Mouse (Mus musculus): Measurements from ENCODE around the gene Trmt112. TPM values are rescaled to one million over a fixed set of nuclear protein-coding genes. Genes with fewer than 3 reads are reported as not detected.

Trmt112 gene
- polyA plus RNA-seq, 1 experiment: 124 TPM

DNA sequence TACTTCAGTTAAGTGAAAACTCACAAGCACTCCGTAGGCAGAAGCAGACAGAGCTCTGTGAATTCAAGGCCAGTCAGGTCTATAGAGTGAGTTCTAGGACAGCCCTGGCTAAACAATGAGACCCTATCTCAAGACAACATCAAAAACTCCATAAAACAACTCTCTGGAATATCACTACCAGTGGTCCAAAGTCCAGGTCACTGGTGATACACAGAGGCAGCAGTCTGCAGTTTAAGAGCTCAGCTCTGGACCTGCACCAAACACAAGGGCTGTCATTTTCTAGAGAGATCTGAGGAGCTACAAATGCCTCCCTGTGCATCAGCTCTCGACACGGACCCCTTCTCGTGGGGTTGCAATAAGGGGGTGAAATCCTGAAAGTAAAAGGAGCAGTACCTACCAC lies 8.8 kb downstream of the Trmt112 start:
- H3K4me3 ChIP-seq (replicated peaks; ENCODE audit: insufficient read depth, low read depth, low read length): no peak overlapping the region
- H3K27ac ChIP-seq (ENCODE audit: insufficient read depth, low read length): no peak overlapping the region
- no peak for DNase-seq
- peaks cover 14% of the 10 kb centered on the region for H3K4me1 ChIP-seq (ENCODE audit: control insufficient read depth, insufficient read depth, low read length)
- no peaks in the 10 kb centered on the region for H3K27me3 ChIP-seq (ENCODE audit: control insufficient read depth, insufficient read depth, low read length)
- WGBS: 89% methylated on average over 4 of the region's 4 CpGs
- TF ChIP-seq CTCF (IDR thresholded peaks at IDR 0.05; ENCODE audit: borderline replicate concordance, insufficient read depth, low read depth, low read length) (no peak), POLR2A (IDR thresholded peaks at IDR 0.05; ENCODE audit: borderline replicate concordance, insufficient read depth, low read length) (no peak)

GRCm38 (mm10) chr19:6919431-6919830 lies 9.9 kb downstream of the Trmt112 start:
- Histone ChIP-seq H3K27ac (ENCODE audit: insufficient read depth, low read length) (no peak overlapping the region), H3K4me1 (ENCODE audit: control insufficient read depth, insufficient read depth, low read length) (peaks cover 14% of the 10 kb centered on the region), H3K27me3 (ENCODE audit: control insufficient read depth, insufficient read depth, low read length) (no peaks in the 10 kb centered on the region), H3K4me3 (replicated peaks; ENCODE audit: insufficient read depth, low read depth, low read length) (no peak overlapping the region)
- TF ChIP-seq POLR2A (IDR thresholded peaks at IDR 0.05; ENCODE audit: borderline replicate concordance, insufficient read depth, low read length) (no peak), CTCF (IDR thresholded peaks at IDR 0.05; ENCODE audit: borderline replicate concordance, insufficient read depth, low read depth, low read length) (no peak)
- no peak for DNase-seq

GRCm38 (mm10) chr19:6919876-6920740 lies 10.6 kb downstream of the Trmt112 start:
- Histone ChIP-seq H3K27me3 (ENCODE audit: control insufficient read depth, insufficient read depth, low read length) (no peaks in the 10 kb centered on the region), H3K4me1 (ENCODE audit: control insufficient read depth, insufficient read depth, low read length) (peaks cover 14% of the 10 kb centered on the region), H3K27ac (ENCODE audit: insufficient read depth, low read length) (no peak overlapping the region), H3K4me3 (replicated peaks; ENCODE audit: insufficient read depth, low read depth, low read length) (peak overlapping the region; percentile 63)
- TF ChIP-seq POLR2A (IDR thresholded peaks at IDR 0.05; ENCODE audit: borderline replicate concordance, insufficient read depth, low read length): no peak
- TF ChIP-seq CTCF (IDR thresholded peaks at IDR 0.05; ENCODE audit: borderline replicate concordance, insufficient read depth, low read depth, low read length): no peak
- 11% methylated on average over 8 of the region's 8 CpGs for WGBS
- DNase-seq: peak; percentile 58 to 69

- Histone ChIP-seq H3K27ac (ENCODE audit: insufficient read depth, low read length) (no peak overlapping the region), H3K4me1 (ENCODE audit: control insufficient read depth, insufficient read depth, low read length) (peaks cover 14% of the 10 kb centered on the region), H3K4me3 (replicated peaks; ENCODE audit: insufficient read depth, low read depth, low read length) (peak overlapping the region; percentile 63), H3K27me3 (ENCODE audit: control insufficient read depth, insufficient read depth, low read length) (no peaks in the 10 kb centered on the region)
- 2% methylated on average over 46 of the region's 48 CpGs for WGBS
- DNase-seq: peak in 1 of 2 experiments; percentile 67
- no peak for TF ChIP-seq POLR2A (IDR thresholded peaks at IDR 0.05; ENCODE audit: borderline replicate concordance, insufficient read depth, low read length)
These were observed 11.5 kb downstream of the Trmt112 start for GRCm38 (mm10) chr19:6920741-6921636.

GRCm38 (mm10) chr19:6921647-6922567 lies 12.4 kb downstream of the Trmt112 start, which contains the start of gene Esrra:
TSS of gene Esrra (minus strand) at chr19:6921813.
- DNase-seq: peak; percentile 100
- Histone ChIP-seq H3K27me3 (ENCODE audit: control insufficient read depth, insufficient read depth, low read length) (no peaks in the 10 kb centered on the region), H3K4me3 (replicated peaks; ENCODE audit: insufficient read depth, low read depth, low read length) (peak within 1 kb of the TSS; percentile 70), H3K27ac (ENCODE audit: insufficient read depth, low read length) (peak within 1 kb of the TSS; percentile 93), H3K4me1 (ENCODE audit: control insufficient read depth, insufficient read depth, low read length) (peaks cover 14% of the 10 kb centered on the region)
- peak; percentile 76 for TF ChIP-seq POLR2A (IDR thresholded peaks at IDR 0.05; ENCODE audit: borderline replicate concordance, insufficient read depth, low read length)
- TF ChIP-seq CTCF (IDR thresholded peaks at IDR 0.05; ENCODE audit: borderline replicate concordance, insufficient read depth, low read depth, low read length): no peak
- under 1% methylated on average over 64 of the region's 66 CpGs for WGBS

DNA sequence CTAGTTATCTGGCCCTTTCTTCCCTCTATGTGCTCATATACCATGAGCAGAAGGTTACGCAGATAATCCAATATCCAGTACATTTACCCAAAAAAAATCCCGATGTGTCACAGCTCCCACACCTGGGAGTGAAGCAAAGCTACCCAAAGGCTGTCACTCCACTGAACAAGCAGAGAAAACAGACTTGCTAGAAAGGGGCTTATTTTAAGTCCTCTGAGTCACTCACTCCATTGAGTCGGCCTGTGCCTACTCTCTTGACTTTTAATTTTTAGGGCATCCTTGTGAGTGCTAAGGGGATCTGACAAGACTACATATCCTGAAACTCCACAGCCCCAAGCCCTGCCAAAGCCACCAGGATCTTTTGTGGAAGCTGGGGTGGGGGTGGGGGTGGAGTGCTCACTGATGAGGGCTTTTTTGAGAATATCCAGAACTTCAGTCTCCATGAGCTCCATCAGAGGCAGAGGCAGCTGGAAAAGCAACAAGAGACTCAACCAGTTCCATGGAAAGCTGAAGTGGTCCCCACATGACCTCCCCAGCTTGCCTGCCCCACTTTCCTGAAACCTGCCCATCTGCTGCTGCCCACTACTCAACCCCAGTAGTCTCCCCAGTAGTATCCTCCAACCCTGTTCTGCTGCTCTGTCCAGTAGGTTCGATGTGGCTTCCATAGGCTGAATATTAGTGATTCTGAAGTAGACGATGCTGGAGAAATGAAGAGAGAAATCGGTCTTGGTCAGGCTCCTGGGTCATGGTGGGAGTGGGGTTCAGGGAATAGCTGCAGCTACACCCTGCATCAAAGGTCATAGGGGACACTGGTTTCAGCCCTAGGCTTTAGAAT lies 13.6 kb downstream of the Trmt112 start:
- WGBS: 68% methylated on average over 6 of the region's 6 CpGs
- DNase-seq: no peak
- peak overlapping the region; percentile 70 for H3K4me3 ChIP-seq (replicated peaks; ENCODE audit: insufficient read depth, low read depth, low read length)

More for the DNA sequence above, 13.6 kb downstream of the Trmt112 start:
- peak overlapping the region; percentile 93; the same call in 1 of the 2 replicates for H3K27ac ChIP-seq (ENCODE audit: insufficient read depth, low read length)
- no peaks in the 10 kb centered on the region; the same call in 1 of the 2 replicates for H3K27me3 ChIP-seq (ENCODE audit: control insufficient read depth, insufficient read depth, low read length)
- no peak for TF ChIP-seq CTCF (IDR thresholded peaks at IDR 0.05; ENCODE audit: borderline replicate concordance, insufficient read depth, low read depth, low read length)
- TF ChIP-seq POLR2A (IDR thresholded peaks at IDR 0.05; ENCODE audit: borderline replicate concordance, insufficient read depth, low read length): no peak
- H3K4me1 ChIP-seq (ENCODE audit: control insufficient read depth, insufficient read depth, low read length): peaks cover 14% of the 10 kb centered on the region

All from cerebellum, adult 2 months (tissue).